Mouse (Mus musculus): ENCODE data around the gene Tiparp. TPM values are rescaled to one million over a fixed set of nuclear protein-coding genes. Genes with fewer than 3 reads are reported as not detected.

Gene Tiparp
- polyA plus RNA-seq, 1 experiment from 2014 or later, result 30.6 TPM

- Histone ChIP-seq H3K27me3 (peaks cover 17% of the 10 kb centered on the region), H3K4me1 (peaks cover 18% of the 10 kb centered on the region), H3K36me3 (replicated peaks) (no peaks in the 10 kb centered on the region), H3K4me3 (replicated peaks) (no peak overlapping the region), H3K9ac (no peak overlapping the region), H3K9me3 (no peaks in the 10 kb centered on the region), H3K27ac (no peak overlapping the region), H3K4me2 (no peak overlapping the region)
- 61% methylated on average over 3 of the region's 3 CpGs for WGBS
- ATAC-seq (ENCODE audit: low FRiP score), result no peak
Observed at GRCm38 (mm10) chr3:65588424-65588823, 60.2 kb downstream of the Tiparp start.

GRCm38 (mm10) chr3:65592850-65593249 is 64.6 kb downstream of the Tiparp start:
- Histone ChIP-seq H3K36me3 (replicated peaks) (no peaks in the 10 kb centered on the region), H3K9me3 (no peaks in the 10 kb centered on the region), H3K4me3 (replicated peaks) (no peak overlapping the region), H3K4me1 (peaks cover 2% of the 10 kb centered on the region), H3K27me3 (no peaks in the 10 kb centered on the region; the same call in 1 of the 2 replicates), H3K4me2 (no peak overlapping the region), H3K27ac (no peak overlapping the region), H3K9ac (no peak overlapping the region)
- WGBS, result 92% methylated on average over 6 of the region's 6 CpGs
- no peak for ATAC-seq (ENCODE audit: low FRiP score)

GRCm38 (mm10) chr3:65594493-65594892 is 66.3 kb downstream of the Tiparp start:
- Histone ChIP-seq H3K4me2 (no peak overlapping the region), H3K27me3 (no peaks in the 10 kb centered on the region), H3K27ac (no peak overlapping the region), H3K36me3 (replicated peaks) (no peaks in the 10 kb centered on the region), H3K4me1 (peaks cover 8% of the 10 kb centered on the region), H3K4me3 (replicated peaks) (no peak overlapping the region), H3K9ac (no peak overlapping the region), H3K9me3 (no peaks in the 10 kb centered on the region)
- ATAC-seq (ENCODE audit: low FRiP score), result no peak

GRCm38 (mm10) chr3:65595196-65595595 is 67.0 kb downstream of the Tiparp start:
- no peaks in the 10 kb centered on the region for H3K36me3 ChIP-seq (replicated peaks)
- no peak overlapping the region for H3K9ac ChIP-seq
- H3K4me1 ChIP-seq, result peaks cover 8% of the 10 kb centered on the region
- H3K4me3 ChIP-seq (replicated peaks), result no peak overlapping the region
- no peaks in the 10 kb centered on the region for H3K9me3 ChIP-seq
- no peak overlapping the region for H3K4me2 ChIP-seq
- no peaks in the 10 kb centered on the region for H3K27me3 ChIP-seq
- ATAC-seq (ENCODE audit: low FRiP score), result no peak
- H3K27ac ChIP-seq, result no peak overlapping the region
- 86% methylated on average over 3 of the region's 3 CpGs for WGBS

- peak; percentile 39; the same call in 1 of the 2 replicates for ATAC-seq (ENCODE audit: low FRiP score)
- no peaks in the 10 kb centered on the region for H3K36me3 ChIP-seq (replicated peaks)
- no peaks in the 10 kb centered on the region for H3K9me3 ChIP-seq
- WGBS, result 42% methylated on average over 7 of the region's 7 CpGs
- no peak overlapping the region for H3K4me2 ChIP-seq
- no peak overlapping the region for H3K27ac ChIP-seq
- H3K27me3 ChIP-seq, result 0 out of 2 replicates have a peak, but pooled peaks cover 6% of the 10 kb centered on the region
- no peak overlapping the region for H3K9ac ChIP-seq
- H3K4me1 ChIP-seq, result peaks cover 8% of the 10 kb centered on the region
- H3K4me3 ChIP-seq (replicated peaks), result no peak overlapping the region
Observed at GRCm38 (mm10) chr3:65598071-65598830, 70.0 kb downstream of the Tiparp start.

GRCm38 (mm10) chr3:65599151-65599550 is 70.9 kb downstream of the Tiparp start:
- WGBS, result 82% methylated on average over 6 of the region's 6 CpGs
- 0 out of 2 replicates have a peak, but pooled peaks cover 6% of the 10 kb centered on the region for H3K27me3 ChIP-seq
- no peak overlapping the region for H3K4me2 ChIP-seq
- no peak overlapping the region for H3K4me3 ChIP-seq (replicated peaks)
- H3K4me1 ChIP-seq, result peaks cover 8% of the 10 kb centered on the region
- no peaks in the 10 kb centered on the region for H3K9me3 ChIP-seq
- no peaks in the 10 kb centered on the region for H3K36me3 ChIP-seq (replicated peaks)
- H3K27ac ChIP-seq, result no peak overlapping the region
- H3K9ac ChIP-seq, result no peak overlapping the region
- ATAC-seq (ENCODE audit: low FRiP score), result no peak

- 77% methylated on average over 8 of the region's 8 CpGs for WGBS
Observed at GRCm38 (mm10) chr3:65601291-65602050, 73.3 kb downstream of the Tiparp start.

GRCm38 (mm10) chr3:65603392-65604055 is 75.3 kb downstream of the Tiparp start:
- no peaks in the 10 kb centered on the region for H3K9me3 ChIP-seq
- no peak overlapping the region for H3K4me3 ChIP-seq (replicated peaks)
- H3K27me3 ChIP-seq, result 0 out of 2 replicates have a peak, but pooled peaks cover 6% of the 10 kb centered on the region
- no peak overlapping the region for H3K4me2 ChIP-seq
- H3K4me1 ChIP-seq, result 0 out of 2 replicates have a peak, but pooled peaks cover 2% of the 10 kb centered on the region
- no peaks in the 10 kb centered on the region for H3K36me3 ChIP-seq (replicated peaks)
- no peak for ATAC-seq (ENCODE audit: low FRiP score)
- WGBS, result 74% methylated on average over 4 of the region's 4 CpGs
- no peak overlapping the region for H3K9ac ChIP-seq
- no peak overlapping the region for H3K27ac ChIP-seq

More at GRCm38 (mm10) chr3:65601291-65602050, 73.3 kb downstream of the Tiparp start:
- Histone ChIP-seq H3K4me3 (replicated peaks) (no peak overlapping the region), H3K9me3 (no peaks in the 10 kb centered on the region), H3K9ac (no peak overlapping the region), H3K4me2 (no peak overlapping the region), H3K27ac (no peak overlapping the region), H3K4me1 (peaks cover 8% of the 10 kb centered on the region), H3K27me3 (0 out of 2 replicates have a peak, but pooled peaks cover 6% of the 10 kb centered on the region), H3K36me3 (replicated peaks) (no peaks in the 10 kb centered on the region)
- no peak for ATAC-seq (ENCODE audit: low FRiP score)

Other genes with a start within 250 kb of the Tiparp start
- gene Ssr3, start 135.8 kb upstream of the Tiparp start, polyA plus RNA-seq (2016; fragmentation: Nextera tagmentation; extraction: Ambion mirVana), result 195 and 198 TPM in 2 replicates
- 6.0 and 7.0 TPM in 2 replicates for gene Lekr1, start 137.8 kb downstream of the Tiparp start, polyA plus RNA-seq (2016; fragmentation: Nextera tagmentation; extraction: Ambion mirVana)